Mouse (Mus musculus): ENCODE data around the gene Dbnl. TPM values are rescaled to one million over a fixed set of nuclear protein-coding genes. Genes with fewer than 3 reads are reported as not detected.

The Dbnl gene
- polyA plus RNA-seq, 1 experiment: 136 TPM

- Histone ChIP-seq H3K27me3 (ENCODE audit: control insufficient read depth, insufficient read depth, low read length) (no peaks in the 10 kb centered on the region), H3K27ac (ENCODE audit: control insufficient read depth, insufficient read depth, low read length) (no peak overlapping the region), H3K4me3 (ENCODE audit: control insufficient read depth, insufficient read depth, low read length) (no peak overlapping the region), H3K4me1 (replicated peaks; ENCODE audit: control insufficient read depth, insufficient read depth, low read length) (no peaks in the 10 kb centered on the region), H3K36me3 (ENCODE audit: control insufficient read depth, insufficient read depth, low read length) (no peaks in the 10 kb centered on the region)
- DNase-seq: no peak
- TF ChIP-seq POLR2A (IDR thresholded peaks at IDR 0.05; ENCODE audit: control insufficient read depth, extremely low read depth, insufficient read depth, low read length, poor library complexity) (no peak), CTCF (IDR thresholded peaks at IDR 0.05; ENCODE audit: borderline replicate concordance, control insufficient read depth, extremely low read depth, insufficient read depth, low read length, poor library complexity) (no peak)
- WGBS: 94% methylated on average over 6 of the region's 6 CpGs
Observed at GRCm38 (mm10) chr11:5780035-5780499, 8.2 kb upstream of the Dbnl start.

DNA sequence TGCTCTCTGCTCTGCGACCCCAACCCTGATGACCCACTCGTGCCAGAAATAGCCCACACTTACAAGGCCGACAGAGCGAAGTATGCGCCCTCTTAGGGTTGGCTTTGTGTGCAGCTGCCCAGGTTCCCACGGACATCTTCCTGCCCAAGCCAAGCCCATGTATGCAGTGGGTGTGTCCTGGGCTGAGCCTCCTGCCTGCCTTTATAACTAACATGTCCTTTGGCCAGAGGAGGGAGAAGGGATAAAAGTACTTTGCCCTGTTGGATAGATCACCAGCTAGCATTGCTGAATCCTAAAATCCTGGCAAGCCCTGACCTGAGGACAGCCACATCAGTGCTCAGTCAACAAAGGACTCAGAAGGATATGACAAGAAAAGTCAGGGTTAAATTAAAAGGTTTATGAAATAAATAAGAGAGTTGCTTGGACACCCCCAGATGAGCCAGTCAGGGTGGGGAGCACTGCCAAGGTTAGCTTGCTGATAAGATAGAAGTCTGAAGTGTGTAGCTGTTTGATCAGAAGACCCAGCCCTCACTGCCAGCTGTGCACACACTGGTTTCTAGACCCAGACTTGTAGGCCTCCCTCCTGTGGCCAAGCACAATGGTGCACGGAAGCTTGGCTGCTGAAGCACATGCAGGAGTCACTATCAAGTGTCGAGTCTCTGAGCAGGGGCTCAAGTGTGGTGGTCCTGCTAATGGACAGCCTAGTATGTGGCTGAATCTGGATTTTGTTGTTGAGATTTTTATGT is 5.9 kb upstream of the Dbnl start:
- Histone ChIP-seq H3K4me3 (ENCODE audit: control insufficient read depth, insufficient read depth, low read length) (no peak overlapping the region), H3K27ac (ENCODE audit: control insufficient read depth, insufficient read depth, low read length) (no peak overlapping the region), H3K36me3 (ENCODE audit: control insufficient read depth, insufficient read depth, low read length) (no peaks in the 10 kb centered on the region), H3K27me3 (ENCODE audit: control insufficient read depth, insufficient read depth, low read length) (no peaks in the 10 kb centered on the region), H3K4me1 (replicated peaks; ENCODE audit: control insufficient read depth, insufficient read depth, low read length) (0 out of 2 replicates have a peak, but pooled peaks cover under 1% of the 10 kb centered on the region)
- no peak for TF ChIP-seq POLR2A (IDR thresholded peaks at IDR 0.05; ENCODE audit: control insufficient read depth, extremely low read depth, insufficient read depth, low read length, poor library complexity)
- no peak for TF ChIP-seq CTCF (IDR thresholded peaks at IDR 0.05; ENCODE audit: borderline replicate concordance, control insufficient read depth, extremely low read depth, insufficient read depth, low read length, poor library complexity)
- DNase-seq: no peak
- 79% methylated on average over 8 of the region's 8 CpGs for WGBS

GRCm38 (mm10) chr11:5785732-5786131 is 2.6 kb upstream of the Dbnl start:
- Histone ChIP-seq H3K36me3 (ENCODE audit: control insufficient read depth, insufficient read depth, low read length) (no peaks in the 10 kb centered on the region), H3K4me1 (replicated peaks; ENCODE audit: control insufficient read depth, insufficient read depth, low read length) (peaks cover 11% of the 10 kb centered on the region)

GRCm38 (mm10) chr11:5787671-5788055 is 625 bp upstream of the Dbnl start:
- WGBS: 33% methylated on average over 8 of the region's 8 CpGs
- H3K4me3 ChIP-seq (ENCODE audit: control insufficient read depth, insufficient read depth, low read length): peak overlapping the region; percentile 87
- DNase-seq: no peak
- peaks cover 4% of the 10 kb centered on the region; the same call in 1 of the 2 replicates for H3K36me3 ChIP-seq (ENCODE audit: control insufficient read depth, insufficient read depth, low read length)
- TF ChIP-seq POLR2A (IDR thresholded peaks at IDR 0.05; ENCODE audit: control insufficient read depth, extremely low read depth, insufficient read depth, low read length, poor library complexity) (no peak), CTCF (IDR thresholded peaks at IDR 0.05; ENCODE audit: borderline replicate concordance, control insufficient read depth, extremely low read depth, insufficient read depth, low read length, poor library complexity) (no peak)
- H3K27ac ChIP-seq (ENCODE audit: control insufficient read depth, insufficient read depth, low read length): peak overlapping the region; percentile 72; the same call in 1 of the 2 replicates
- no peaks in the 10 kb centered on the region for H3K27me3 ChIP-seq (ENCODE audit: control insufficient read depth, insufficient read depth, low read length)
- peaks cover 11% of the 10 kb centered on the region for H3K4me1 ChIP-seq (replicated peaks; ENCODE audit: control insufficient read depth, insufficient read depth, low read length)

More at GRCm38 (mm10) chr11:5785732-5786131, 2.6 kb upstream of the Dbnl start:
- Histone ChIP-seq H3K27ac (ENCODE audit: control insufficient read depth, insufficient read depth, low read length) (no peak overlapping the region), H3K27me3 (ENCODE audit: control insufficient read depth, insufficient read depth, low read length) (no peaks in the 10 kb centered on the region), H3K4me3 (ENCODE audit: control insufficient read depth, insufficient read depth, low read length) (no peak overlapping the region)
- no peak for DNase-seq
- TF ChIP-seq POLR2A (IDR thresholded peaks at IDR 0.05; ENCODE audit: control insufficient read depth, extremely low read depth, insufficient read depth, low read length, poor library complexity): no peak
- no peak for TF ChIP-seq CTCF (IDR thresholded peaks at IDR 0.05; ENCODE audit: borderline replicate concordance, control insufficient read depth, extremely low read depth, insufficient read depth, low read length, poor library complexity)

GRCm38 (mm10) chr11:5789071-5789753 is 924 bp downstream of the Dbnl start:
- no peaks in the 10 kb centered on the region for H3K27me3 ChIP-seq (ENCODE audit: control insufficient read depth, insufficient read depth, low read length)
- H3K4me1 ChIP-seq (replicated peaks; ENCODE audit: control insufficient read depth, insufficient read depth, low read length): peaks cover 11% of the 10 kb centered on the region
- peaks cover 11% of the 10 kb centered on the region for H3K36me3 ChIP-seq (ENCODE audit: control insufficient read depth, insufficient read depth, low read length)
- whole genome bisulfite sequencing: 24% methylated on average over 6 of the region's 6 CpGs
- peak; percentile 30 for DNase-seq
- peak overlapping the region; percentile 83 for H3K27ac ChIP-seq (ENCODE audit: control insufficient read depth, insufficient read depth, low read length)
- TF ChIP-seq POLR2A (IDR thresholded peaks at IDR 0.05; ENCODE audit: control insufficient read depth, extremely low read depth, insufficient read depth, low read length, poor library complexity) (no peak), CTCF (IDR thresholded peaks at IDR 0.05; ENCODE audit: borderline replicate concordance, control insufficient read depth, extremely low read depth, insufficient read depth, low read length, poor library complexity) (no peak)
- H3K4me3 ChIP-seq (ENCODE audit: control insufficient read depth, insufficient read depth, low read length): peak overlapping the region; percentile 87

DNA sequence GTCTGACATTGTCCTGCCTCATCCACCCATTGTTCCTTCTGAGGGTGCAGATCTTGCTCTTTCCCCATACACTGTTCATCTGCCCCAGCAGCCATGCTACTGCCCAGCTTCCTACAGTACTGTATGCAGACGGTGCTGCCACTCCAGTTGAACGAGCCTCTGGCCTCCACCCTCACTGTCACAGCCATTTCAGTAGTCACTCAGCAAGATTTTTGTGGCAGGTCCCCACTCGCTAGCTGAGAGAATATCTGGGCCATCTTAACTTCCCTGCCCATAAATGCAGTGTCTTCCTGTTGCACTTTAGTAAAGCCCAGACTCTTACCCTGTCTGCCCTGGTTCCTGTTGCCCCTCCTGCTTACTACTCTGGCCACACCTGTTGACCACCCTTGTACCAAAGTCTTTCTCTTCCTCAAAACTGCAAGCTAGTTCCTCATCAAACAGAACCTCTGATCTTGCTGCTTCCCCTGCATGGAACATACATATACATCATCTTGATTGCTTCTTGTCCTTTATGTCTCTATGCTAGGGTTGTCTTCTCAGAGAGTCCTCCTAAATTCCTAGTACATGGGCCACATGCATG is 1.6 kb downstream of the Dbnl start:
- 34% methylated on average over 3 of the region's 3 CpGs for WGBS
- no peak for DNase-seq
- Histone ChIP-seq H3K27ac (ENCODE audit: control insufficient read depth, insufficient read depth, low read length) (peak overlapping the region; percentile 71), H3K4me1 (replicated peaks; ENCODE audit: control insufficient read depth, insufficient read depth, low read length) (peaks cover 11% of the 10 kb centered on the region), H3K27me3 (ENCODE audit: control insufficient read depth, insufficient read depth, low read length) (no peaks in the 10 kb centered on the region), H3K4me3 (ENCODE audit: control insufficient read depth, insufficient read depth, low read length) (peak overlapping the region; percentile 31; the same call in 1 of the 2 replicates), H3K36me3 (ENCODE audit: control insufficient read depth, insufficient read depth, low read length) (peaks cover 11% of the 10 kb centered on the region)
- TF ChIP-seq POLR2A (IDR thresholded peaks at IDR 0.05; ENCODE audit: control insufficient read depth, extremely low read depth, insufficient read depth, low read length, poor library complexity) (no peak), CTCF (IDR thresholded peaks at IDR 0.05; ENCODE audit: borderline replicate concordance, control insufficient read depth, extremely low read depth, insufficient read depth, low read length, poor library complexity) (no peak)

Data from thymus, adult 2 months (tissue).